Mouse (Mus musculus): ENCODE measurements around the gene Slc40a1.
A peak's percentile ranks its signal among the peaks of the same experiment; 100 is the strongest.

The Slc40a1 gene

DNA sequence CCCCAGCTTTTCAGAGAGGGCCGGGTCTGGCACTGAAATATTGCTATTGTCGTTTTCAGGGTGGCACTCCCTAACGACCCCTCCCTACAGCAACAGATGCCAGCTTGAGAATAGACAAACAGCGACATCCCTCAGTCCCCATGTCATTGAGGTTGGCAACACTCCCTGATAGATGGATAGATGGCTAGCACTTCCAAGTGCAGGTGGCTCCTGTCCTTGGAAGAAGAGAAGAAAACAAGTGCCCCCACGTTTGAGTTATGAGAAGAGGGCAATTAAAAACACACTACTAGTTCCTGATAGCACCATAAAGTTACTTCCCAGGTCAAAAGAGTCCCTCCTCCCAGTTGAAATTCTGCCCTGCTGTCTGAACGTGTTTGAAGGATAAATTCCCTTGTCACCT, 44.2 kb downstream of the Slc40a1 start:
- DNase-seq = no peak

DNA sequence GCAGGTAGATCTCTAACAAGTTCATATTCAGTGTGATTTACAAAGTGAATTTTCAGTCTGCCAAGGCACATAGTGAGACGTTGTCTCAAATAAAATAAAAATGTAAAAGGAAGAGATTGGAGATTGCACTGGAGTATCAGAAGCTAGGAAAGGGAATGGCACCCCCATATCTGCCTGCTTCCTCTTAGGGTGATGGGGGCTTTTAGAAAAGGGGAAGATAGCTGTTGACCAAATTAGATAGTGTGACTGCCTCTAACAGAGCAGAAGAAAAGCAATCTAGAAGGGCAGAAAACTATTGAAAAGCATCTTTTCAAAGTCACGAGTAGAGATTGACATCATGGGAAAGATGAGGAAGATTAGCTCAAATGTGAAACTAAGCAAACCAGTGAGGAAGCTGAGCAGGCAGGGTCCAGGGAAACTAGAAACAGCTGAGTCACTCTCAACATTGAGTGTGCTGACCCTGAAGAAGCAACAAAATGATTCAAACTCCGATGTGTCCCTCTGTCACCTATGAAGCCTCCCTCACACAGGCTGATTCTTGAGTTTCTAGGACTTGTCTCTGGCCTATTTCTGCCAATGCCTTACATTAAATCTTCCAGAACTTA, 45.0 kb downstream of the Slc40a1 start:
- DNase-seq = no peak

DNA sequence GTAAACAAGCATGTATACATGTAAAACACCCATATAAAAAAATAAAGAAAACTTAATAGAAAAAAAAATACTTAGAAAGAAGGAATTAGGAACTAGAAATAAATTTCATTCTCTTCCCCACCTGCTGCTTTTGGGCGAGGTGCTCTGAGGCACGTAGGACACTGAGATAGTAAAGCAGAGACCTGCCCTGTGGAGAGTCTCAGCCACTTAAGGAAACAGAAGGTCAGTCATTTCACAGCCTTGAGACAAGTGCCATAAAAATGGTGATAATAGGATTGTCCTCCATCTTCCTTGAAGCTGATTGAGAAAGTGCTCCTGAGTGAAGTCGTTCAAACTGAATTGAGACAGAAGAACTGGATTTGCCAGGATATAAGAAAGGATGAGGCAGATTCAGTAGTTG, 48.9 kb downstream of the Slc40a1 start:
- no peak for DNase-seq

DNA sequence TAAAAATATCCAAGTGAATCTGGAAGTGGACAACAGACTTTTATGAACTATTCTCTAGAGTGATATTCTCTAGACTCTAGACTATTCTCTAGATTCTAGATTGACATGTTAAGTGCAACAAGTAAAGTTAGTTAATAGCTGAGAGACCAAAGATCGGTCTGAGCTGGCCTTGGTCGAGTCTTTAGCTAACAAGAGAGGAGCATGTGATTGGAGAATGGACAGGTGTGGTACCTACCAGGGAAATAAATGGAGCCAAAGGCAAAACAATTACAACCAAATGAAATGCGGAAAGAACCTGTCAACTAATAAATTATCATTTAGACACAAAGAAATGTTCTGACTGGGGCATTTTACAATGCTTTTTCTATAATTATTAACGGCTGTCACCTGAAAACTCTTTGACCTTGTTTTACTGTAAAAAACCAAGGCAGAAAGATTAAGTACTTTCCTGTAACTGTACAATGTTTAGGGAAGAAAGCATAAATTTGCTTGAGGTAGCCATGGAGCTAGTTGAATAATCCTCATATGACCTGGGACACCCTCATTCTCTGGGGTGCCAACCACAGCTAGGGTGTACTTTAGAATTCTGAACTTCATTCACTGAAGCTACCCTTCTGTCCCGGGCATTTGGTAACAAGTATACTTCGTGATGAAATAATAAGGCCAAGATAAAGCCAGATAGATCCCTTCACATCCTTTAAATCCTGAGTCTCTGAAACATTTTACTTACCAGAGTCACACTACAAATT, 49.7 kb downstream of the Slc40a1 start:
- no peak for DNase-seq

DNA sequence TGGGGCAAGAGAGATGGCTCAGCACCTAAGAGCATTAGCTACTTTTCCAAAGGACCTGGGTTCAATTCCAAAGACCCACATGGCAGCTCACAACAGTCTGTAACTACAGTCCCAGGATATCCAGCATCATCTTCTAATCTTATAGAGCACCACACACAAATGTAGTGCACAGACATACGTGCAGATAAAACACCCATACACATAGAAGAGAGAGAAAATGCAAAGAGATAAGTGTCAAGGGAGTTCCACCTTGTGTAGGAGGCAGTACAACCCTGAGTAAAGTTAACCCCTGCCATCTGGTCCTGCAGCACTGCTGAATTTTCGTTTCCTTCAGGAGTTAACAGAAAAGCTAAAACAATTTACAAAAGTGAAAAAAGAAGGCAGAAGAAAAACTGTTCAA, 50.7 kb downstream of the Slc40a1 start:
- DNase-seq = no peak

DNA sequence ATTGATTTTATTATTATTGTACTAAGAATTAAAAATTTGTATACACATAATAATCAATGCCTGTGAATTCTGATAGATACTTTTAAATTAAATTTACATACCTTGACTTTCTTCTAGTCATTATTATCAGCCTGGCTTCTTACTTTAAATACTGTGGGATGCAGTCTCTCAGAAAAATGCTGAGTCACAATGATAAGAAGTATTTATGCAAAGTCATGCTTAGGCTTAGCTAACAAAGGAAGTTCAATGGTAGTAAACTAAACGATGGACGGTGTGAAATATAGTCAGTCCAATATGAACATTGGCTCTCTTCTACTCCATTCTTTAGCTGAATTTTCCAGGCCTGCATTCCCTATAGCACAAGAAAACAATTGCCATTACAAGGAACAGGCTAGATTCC, 53.1 kb downstream of the Slc40a1 start:
- DNase-seq = no peak

DNA sequence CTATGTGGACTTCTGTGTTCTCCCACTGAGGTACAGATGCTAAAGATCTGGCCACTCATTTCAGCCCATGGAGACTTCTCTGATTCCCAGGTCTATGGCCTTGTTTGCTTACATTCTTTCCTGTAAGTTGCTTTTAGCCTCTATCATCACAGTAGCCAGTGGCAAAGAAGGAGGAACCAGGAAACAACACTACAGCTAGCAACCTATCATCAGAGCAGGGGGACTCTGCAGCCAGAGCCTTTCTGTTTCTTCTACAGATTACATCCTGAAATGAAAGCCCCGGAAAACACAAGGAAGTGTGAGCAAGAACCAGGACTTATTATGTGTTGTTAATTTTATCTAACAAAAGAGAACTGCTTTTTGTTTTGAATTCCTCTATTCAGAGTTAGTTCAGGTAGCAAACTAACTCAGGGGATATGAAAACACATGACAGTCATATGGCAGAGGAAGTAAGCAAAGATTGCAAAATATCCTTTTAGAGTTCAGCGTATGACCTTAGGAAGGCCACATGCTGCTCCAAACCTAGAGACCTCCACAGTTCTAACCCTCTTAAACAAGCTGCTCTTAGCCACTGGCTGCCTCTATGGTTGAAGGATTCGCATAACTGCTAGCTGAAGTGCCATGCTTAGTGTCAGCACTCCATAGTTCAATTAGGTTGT, 57.7 kb downstream of the Slc40a1 start:
- no peak for DNase-seq

DNA sequence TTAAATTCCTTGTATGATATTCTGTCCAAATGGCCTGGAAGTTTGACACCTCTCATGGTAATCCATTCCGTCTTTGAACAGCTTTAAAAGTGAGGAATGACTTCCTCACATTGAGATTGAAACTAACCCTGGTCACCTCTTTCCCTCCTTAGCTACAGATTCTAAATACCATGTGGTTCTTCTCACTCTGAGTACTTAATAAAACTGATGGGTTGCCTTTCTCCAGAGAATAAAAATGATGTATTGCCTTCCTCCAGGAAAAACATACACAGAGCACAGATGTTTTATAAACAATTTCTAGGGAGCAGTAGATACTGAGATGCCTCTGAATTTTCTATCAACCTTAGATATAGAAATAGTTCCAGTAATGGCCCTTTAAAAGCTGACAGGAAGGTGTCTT, 58.3 kb downstream of the Slc40a1 start:
- DNase-seq = no peak

DNA sequence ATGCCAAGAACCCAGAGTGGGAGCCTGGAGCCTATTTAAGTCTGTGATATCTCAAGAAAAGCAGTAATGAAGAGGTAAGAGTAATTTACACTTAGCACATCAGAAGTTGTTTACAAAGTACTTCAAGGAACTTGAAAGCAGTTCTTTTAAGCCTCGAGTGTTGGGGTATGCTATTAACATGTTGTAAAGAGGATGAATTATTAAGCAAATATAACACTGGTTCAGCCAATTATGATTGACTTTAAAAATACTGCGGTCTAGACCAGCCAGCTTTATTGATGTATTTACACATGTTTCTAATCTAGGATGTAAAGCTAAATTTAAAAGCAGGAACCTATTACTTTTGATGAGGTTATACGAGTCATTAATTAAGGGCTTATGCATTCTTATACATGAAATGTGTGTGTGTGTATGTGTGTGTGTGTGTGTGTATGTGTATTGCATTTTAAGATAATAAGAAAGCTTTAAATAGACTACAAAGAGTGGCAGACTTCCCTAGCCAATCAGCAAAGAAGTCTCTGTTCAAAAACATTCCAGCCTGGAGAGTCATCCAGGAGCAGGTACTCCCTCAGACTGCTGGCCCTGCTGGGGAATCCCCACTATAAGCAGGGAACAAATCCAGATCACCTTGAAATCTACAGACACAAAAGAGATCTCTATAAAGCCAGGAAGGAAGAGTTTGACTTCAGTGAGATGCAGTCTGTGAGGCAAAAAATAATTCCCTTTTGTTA, 59.9 kb downstream of the Slc40a1 start:
- no peak for DNase-seq

DNA sequence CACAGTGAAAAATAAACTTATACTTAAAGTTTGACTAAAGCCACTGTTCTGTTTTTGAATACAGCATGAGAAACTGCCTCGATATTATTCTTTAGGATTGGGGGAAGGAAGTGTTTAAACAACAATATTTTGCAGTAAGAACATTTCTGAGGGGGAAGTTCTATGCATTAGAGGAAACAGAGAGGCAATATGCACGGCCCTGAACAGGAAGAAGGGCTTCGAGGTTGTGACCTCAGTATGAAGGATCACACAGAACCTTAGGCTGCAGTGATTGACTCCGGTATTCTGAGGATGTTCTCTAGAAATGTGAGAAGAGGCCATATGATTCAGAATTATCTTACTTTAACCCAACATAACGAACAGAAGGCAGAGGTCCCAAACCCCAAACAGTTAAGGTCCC, 60.6 kb downstream of the Slc40a1 start:
- no peak for DNase-seq

DNA sequence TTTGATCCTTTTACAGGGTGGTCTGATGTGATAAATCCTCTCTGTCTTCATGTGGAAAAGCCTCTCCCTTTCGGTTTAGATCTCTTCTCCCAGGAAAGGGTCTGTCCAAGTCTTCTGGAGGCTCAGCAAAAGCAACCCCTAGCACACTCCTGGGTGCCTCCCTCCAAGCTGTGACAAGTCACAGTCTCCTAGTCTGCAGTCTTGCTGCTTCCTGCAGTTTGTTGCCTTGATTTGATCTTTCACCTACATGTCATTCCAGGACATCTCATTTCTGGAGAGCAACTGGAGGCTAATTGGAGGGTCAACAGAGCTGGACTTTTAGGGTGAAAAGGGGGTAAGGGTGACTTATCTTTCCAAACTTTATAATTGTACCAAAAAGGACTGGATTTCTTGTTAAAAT, 61.0 kb downstream of the Slc40a1 start:
- DNase-seq = peak; percentile 36

DNA sequence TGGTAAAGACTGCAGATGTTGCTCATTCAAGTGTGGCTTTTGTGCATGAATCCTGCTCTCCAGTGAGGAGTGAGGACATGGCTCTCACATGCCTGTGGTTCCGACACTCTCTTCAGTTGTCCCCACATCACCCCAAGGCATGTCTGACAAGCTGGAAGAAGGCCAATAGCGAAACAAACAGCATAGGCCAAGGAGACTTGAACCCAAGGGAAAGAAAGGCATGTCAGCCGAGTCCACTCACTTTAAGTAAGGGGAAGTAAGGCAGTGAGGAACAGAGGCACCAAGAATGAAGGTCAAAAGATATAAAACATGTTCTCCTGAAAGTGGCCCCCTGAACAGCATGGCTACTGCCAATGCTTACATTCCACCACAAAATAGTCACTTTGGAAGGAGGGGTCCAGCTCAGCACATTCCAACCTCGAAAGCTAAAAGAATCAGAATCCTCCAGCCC, 61.7 kb downstream of the Slc40a1 start:
- peak; percentile 58 for DNase-seq

DNA sequence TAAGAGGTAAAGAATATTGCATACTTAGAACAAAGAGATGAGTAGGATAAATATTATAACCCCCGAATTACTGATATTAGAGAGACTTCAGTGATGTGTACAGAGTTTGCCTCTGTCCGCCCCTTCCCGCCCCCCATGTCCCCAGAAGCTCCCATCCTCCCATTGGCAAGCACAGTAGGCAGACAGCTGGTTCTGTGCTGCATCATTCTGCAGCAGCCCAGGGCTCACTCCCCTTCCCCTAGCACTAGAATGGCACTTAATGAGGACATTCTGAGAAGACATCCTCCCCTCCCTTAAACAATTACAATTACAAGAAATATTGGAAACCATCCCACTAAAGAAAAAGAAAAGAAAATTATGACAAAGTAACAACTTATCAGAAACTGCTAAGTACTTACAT, 62.7 kb downstream of the Slc40a1 start:
- no peak for DNase-seq

DNA sequence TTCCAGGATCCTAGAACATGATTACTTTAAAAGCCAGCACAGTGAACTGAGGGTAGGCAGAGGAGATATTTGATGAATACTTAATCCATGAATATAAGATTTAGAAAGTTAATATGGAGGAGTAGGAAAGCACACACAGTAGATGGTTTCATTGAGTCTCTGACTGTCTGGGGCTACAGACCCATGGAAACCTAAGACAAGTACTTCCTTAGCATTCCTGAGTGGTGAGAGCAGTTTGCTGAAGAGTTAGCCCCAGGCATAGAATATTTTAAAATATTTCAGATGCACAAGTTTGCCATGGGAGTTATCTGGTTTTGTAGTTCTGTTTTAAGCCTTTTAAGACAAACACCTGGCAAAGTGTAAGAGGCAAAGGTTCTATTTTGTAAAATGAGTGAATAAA, 65.2 kb downstream of the Slc40a1 start:
- no peak for DNase-seq

DNA sequence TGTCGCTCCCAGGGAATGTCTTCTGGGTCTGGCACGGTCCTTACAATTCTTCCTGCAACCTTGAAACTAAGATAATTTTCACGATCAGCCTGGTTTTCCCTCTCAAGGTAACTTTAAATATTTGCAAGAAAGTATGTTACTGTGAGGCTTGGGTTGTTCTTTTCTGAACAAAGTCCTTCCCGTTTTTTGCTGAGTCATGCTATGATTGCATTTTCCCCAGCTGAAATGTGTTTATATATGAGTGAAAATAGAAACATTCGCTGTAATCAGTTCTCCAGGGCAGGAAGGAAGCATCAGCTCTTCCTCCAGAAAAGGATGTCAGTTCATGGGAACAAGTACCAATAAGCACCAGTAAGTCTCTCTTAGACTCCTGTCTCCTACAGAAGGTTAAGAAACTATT, 66.0 kb downstream of the Slc40a1 start:
- peak; percentile 47 for DNase-seq
